Mouse (Mus musculus) liver, embryonic 15.5 days (tissue): Measurements from ENCODE around the gene Ndufaf2. TPM values are rescaled to one million over a fixed set of nuclear protein-coding genes. Genes with fewer than 3 reads are reported as not detected.

ENCODE experiments used
- ATAC-seq: fragments of 200-750 bp; cut with Nextera tagmentation; 2 replicates; pipeline ENCODE4 v1.8.0; 2017; ENCODE audit warnings: moderate number of reproducible peaks, mild to moderate bottlenecking, moderate library complexity; ENCODE audit not compliant: insufficient read depth
- H3K27ac ChIP-seq: fragments of 300-500 bp; sonication (generic); replicated peaks from 2 replicates; pipeline ENCODE4 v1.5.1; 2015; ENCODE audit warnings: mild to moderate bottlenecking, inconsistent platforms
- H3K27me3 ChIP-seq: fragments of 300-500 bp; sonication (generic); 2 replicates; pipeline ENCODE4 v1.6.1; 2015; ENCODE audit warnings: mild to moderate bottlenecking, inconsistent platforms
- H3K36me3 ChIP-seq: fragments of 300-500 bp; sonication (generic); replicated peaks from 2 replicates; pipeline ENCODE4 v1.6.1; 2015; ENCODE audit warnings: moderate library complexity, mild to moderate bottlenecking, inconsistent platforms
- H3K4me1 ChIP-seq: fragments of 300-500 bp; sonication (generic); replicated peaks from 2 replicates; pipeline ENCODE4 v1.6.1; 2015; ENCODE audit warnings: inconsistent platforms
- H3K4me2 ChIP-seq: fragments of 300-500 bp; sonication (generic); 2 replicates; pipeline ENCODE4 v1.6.1; 2015; ENCODE audit warnings: moderate library complexity, mild to moderate bottlenecking, inconsistent platforms
- H3K4me3 ChIP-seq: fragments of 300-500 bp; sonication (generic); replicated peaks from 2 replicates; pipeline ENCODE4 v1.5.1; 2015; ENCODE audit warnings: mild to moderate bottlenecking, inconsistent platforms
- H3K9ac ChIP-seq: fragments of 300-500 bp; sonication (generic); 2 replicates; pipeline ENCODE4 v1.6.1; 2015; ENCODE audit warnings: moderate library complexity, mild to moderate bottlenecking, inconsistent platforms
- H3K9me3 ChIP-seq: fragments of 300-500 bp; sonication (generic); replicated peaks from 2 replicates; pipeline ENCODE4 v1.6.1; 2016; ENCODE audit warnings: inconsistent platforms
- WGBS: fragments of 180-500 bp; shearing (Covaris S2); methylation state at CpG from one replicate; pipeline ENCODE4 v1.1.7; 2015; ENCODE audit warnings: mixed read lengths; ENCODE audit not compliant: insufficient replicate concordance; 5-methylcytosine and 5-hydroxymethylcytosine counted together
- polyA plus RNA-seq: library from polyadenylated mRNA; unstranded; fragments of >200 nt; fragmentation: Nextera tagmentation; extraction: Ambion mirVana; gene quantifications from 2 replicates; pipeline ENCODE4 v1.2.1, GENCODE M21; 2015

Ndufaf2 gene
- polyA plus RNA-seq, 1 experiment from 2014 or later, result 23.8 TPM

GRCm38 (mm10) chr13:107983231-107983847, 175.1 kb downstream of the Ndufaf2 start:
- Histone ChIP-seq H3K36me3 (no peaks in the 10 kb centered on the region), H3K9ac (no peak overlapping the region), H3K4me3 (no peak overlapping the region), H3K4me2 (no peak overlapping the region), H3K4me1 (no peaks in the 10 kb centered on the region), H3K27ac (no peak overlapping the region), H3K27me3 (no peaks in the 10 kb centered on the region), H3K9me3 (no peaks in the 10 kb centered on the region)
- no peak for ATAC-seq
- WGBS, result 66% methylated on average over 6 of the region's 6 CpGs

GRCm38 (mm10) chr13:107979461-107979860, 179.0 kb downstream of the Ndufaf2 start:
- no peak for ATAC-seq
- H3K4me2 ChIP-seq, result no peak overlapping the region
- H3K4me1 ChIP-seq, result no peaks in the 10 kb centered on the region
- H3K36me3 ChIP-seq, result no peaks in the 10 kb centered on the region
- no peak overlapping the region for H3K27ac ChIP-seq
- no peaks in the 10 kb centered on the region for H3K27me3 ChIP-seq
- no peak overlapping the region for H3K4me3 ChIP-seq
- 76% methylated on average over 6 of the region's 6 CpGs for WGBS
- no peak overlapping the region for H3K9ac ChIP-seq
- H3K9me3 ChIP-seq, result no peaks in the 10 kb centered on the region

GRCm38 (mm10) chr13:107976886-107977656, 181.4 kb downstream of the Ndufaf2 start:
- Histone ChIP-seq H3K27me3 (no peaks in the 10 kb centered on the region), H3K36me3 (no peaks in the 10 kb centered on the region), H3K4me3 (no peak overlapping the region), H3K4me1 (no peaks in the 10 kb centered on the region), H3K4me2 (no peak overlapping the region), H3K27ac (no peak overlapping the region), H3K9me3 (no peaks in the 10 kb centered on the region), H3K9ac (no peak overlapping the region)
- ATAC-seq, result no peak
- 79% methylated on average over 16 of the region's 16 CpGs for WGBS

- Histone ChIP-seq H3K9me3 (no peaks in the 10 kb centered on the region), H3K4me3 (no peak overlapping the region), H3K27ac (no peak overlapping the region), H3K9ac (no peak overlapping the region), H3K4me1 (no peaks in the 10 kb centered on the region), H3K27me3 (no peaks in the 10 kb centered on the region), H3K4me2 (no peak overlapping the region), H3K36me3 (no peaks in the 10 kb centered on the region)
- ATAC-seq, result no peak
- 61% methylated on average over 4 of the region's 4 CpGs for WGBS
These were observed 186.0 kb downstream of the Ndufaf2 start for GRCm38 (mm10) chr13:107972451-107972850.

- no peaks in the 10 kb centered on the region for H3K4me1 ChIP-seq
- no peaks in the 10 kb centered on the region for H3K27me3 ChIP-seq
- no peaks in the 10 kb centered on the region for H3K36me3 ChIP-seq
- no peaks in the 10 kb centered on the region for H3K9me3 ChIP-seq
- H3K4me2 ChIP-seq, result no peak overlapping the region
- no peak overlapping the region for H3K27ac ChIP-seq
- ATAC-seq, result no peak
- no peak overlapping the region for H3K4me3 ChIP-seq
- 75% methylated on average over 7 of the region's 7 CpGs for WGBS
- no peak overlapping the region for H3K9ac ChIP-seq
These were observed 186.6 kb downstream of the Ndufaf2 start for GRCm38 (mm10) chr13:107971868-107972267.

- ATAC-seq, result no peak
- Histone ChIP-seq H3K4me2 (no peak overlapping the region), H3K9me3 (no peaks in the 10 kb centered on the region), H3K27me3 (no peaks in the 10 kb centered on the region), H3K4me3 (no peak overlapping the region), H3K4me1 (no peaks in the 10 kb centered on the region), H3K27ac (no peak overlapping the region), H3K36me3 (no peaks in the 10 kb centered on the region), H3K9ac (no peak overlapping the region)
- WGBS, result 63% methylated on average over 11 of the region's 11 CpGs
These were observed 187.8 kb downstream of the Ndufaf2 start for GRCm38 (mm10) chr13:107970422-107971142.

- no peak overlapping the region for H3K4me2 ChIP-seq
- no peaks in the 10 kb centered on the region for H3K4me1 ChIP-seq
- 48% methylated on average over 7 of the region's 7 CpGs for WGBS
- H3K9ac ChIP-seq, result no peak overlapping the region
- H3K9me3 ChIP-seq, result no peaks in the 10 kb centered on the region
- no peak overlapping the region for H3K27ac ChIP-seq
- no peaks in the 10 kb centered on the region for H3K36me3 ChIP-seq
- no peak overlapping the region for H3K4me3 ChIP-seq
- no peak for ATAC-seq
- H3K27me3 ChIP-seq, result no peaks in the 10 kb centered on the region
These were observed 188.4 kb downstream of the Ndufaf2 start for GRCm38 (mm10) chr13:107969961-107970391.

GRCm38 (mm10) chr13:107964616-107965015, 193.8 kb downstream of the Ndufaf2 start:
- Histone ChIP-seq H3K27ac (no peak overlapping the region), H3K9me3 (no peaks in the 10 kb centered on the region)
- no peak for ATAC-seq

GRCm38 (mm10) chr13:107963471-107963870, 195.0 kb downstream of the Ndufaf2 start:
- ATAC-seq, result no peak
- no peaks in the 10 kb centered on the region for H3K27me3 ChIP-seq
- H3K9ac ChIP-seq, result no peak overlapping the region
- H3K4me3 ChIP-seq, result no peak overlapping the region
- WGBS, result 48% methylated on average over 11 of the region's 11 CpGs
- H3K4me2 ChIP-seq, result no peak overlapping the region
- no peak overlapping the region for H3K27ac ChIP-seq
- no peaks in the 10 kb centered on the region for H3K9me3 ChIP-seq
- H3K36me3 ChIP-seq, result no peaks in the 10 kb centered on the region
- peaks cover 4% of the 10 kb centered on the region for H3K4me1 ChIP-seq

More at GRCm38 (mm10) chr13:107964616-107965015, 193.8 kb downstream of the Ndufaf2 start:
- WGBS, result 59% methylated on average over 7 of the region's 7 CpGs
- H3K4me3 ChIP-seq, result no peak overlapping the region
- H3K36me3 ChIP-seq, result no peaks in the 10 kb centered on the region
- peaks cover 4% of the 10 kb centered on the region for H3K4me1 ChIP-seq
- no peaks in the 10 kb centered on the region for H3K27me3 ChIP-seq
- H3K9ac ChIP-seq, result no peak overlapping the region
- H3K4me2 ChIP-seq, result no peak overlapping the region

- Histone ChIP-seq H3K27ac (no peak overlapping the region), H3K4me1 (peaks cover 4% of the 10 kb centered on the region), H3K27me3 (no peaks in the 10 kb centered on the region), H3K9ac (no peak overlapping the region), H3K9me3 (no peaks in the 10 kb centered on the region), H3K36me3 (no peaks in the 10 kb centered on the region), H3K4me3 (no peak overlapping the region), H3K4me2 (no peak overlapping the region)
- WGBS, result 58% methylated on average over 4 of the region's 4 CpGs
- no peak for ATAC-seq
These were observed 195.7 kb downstream of the Ndufaf2 start for GRCm38 (mm10) chr13:107962741-107963140.

GRCm38 (mm10) chr13:107961972-107962371, 196.5 kb downstream of the Ndufaf2 start:
- Histone ChIP-seq H3K27ac (no peak overlapping the region), H3K4me1 (peaks cover 4% of the 10 kb centered on the region), H3K27me3 (no peaks in the 10 kb centered on the region), H3K9ac (no peak overlapping the region), H3K4me2 (no peak overlapping the region), H3K36me3 (no peaks in the 10 kb centered on the region), H3K4me3 (no peak overlapping the region), H3K9me3 (no peaks in the 10 kb centered on the region)
- WGBS, result 54% methylated on average over 4 of the region's 4 CpGs
- no peak for ATAC-seq
